Mouse (Mus musculus): ENCODE data around the gene H2al1f.
"Not testable (repeated sequence)": the region's sequence is repeated elsewhere in the genome, so short reads cannot be mapped to it uniquely, and the experiment has no call there.

H2al1f gene

DNA sequence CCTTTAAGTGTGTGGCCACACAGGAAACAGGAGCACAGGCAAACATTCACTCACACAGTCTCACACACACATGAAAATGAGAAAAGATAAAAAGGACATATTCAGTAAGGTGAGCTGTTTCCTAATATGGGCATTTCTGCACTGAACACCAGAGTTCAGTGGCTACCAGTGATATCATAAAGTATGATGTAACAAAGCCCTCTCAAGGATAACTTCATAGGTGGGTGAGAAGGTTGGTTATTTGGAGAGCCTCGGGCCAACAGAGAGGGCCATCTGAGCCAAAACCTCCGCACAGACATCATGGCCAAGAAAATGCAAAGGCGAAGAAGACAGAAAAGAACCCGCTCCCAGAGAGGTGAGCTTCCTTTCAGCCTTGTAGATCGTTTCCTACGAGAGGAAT is at the start of gene H2al1f:
Gene H2al1f (plus strand): TSS at position 301 of the 400 bp plus-strand sequence.
- not testable (repeated sequence) for DNase-seq (ENCODE audit: low read depth, low spot score)

DNA sequence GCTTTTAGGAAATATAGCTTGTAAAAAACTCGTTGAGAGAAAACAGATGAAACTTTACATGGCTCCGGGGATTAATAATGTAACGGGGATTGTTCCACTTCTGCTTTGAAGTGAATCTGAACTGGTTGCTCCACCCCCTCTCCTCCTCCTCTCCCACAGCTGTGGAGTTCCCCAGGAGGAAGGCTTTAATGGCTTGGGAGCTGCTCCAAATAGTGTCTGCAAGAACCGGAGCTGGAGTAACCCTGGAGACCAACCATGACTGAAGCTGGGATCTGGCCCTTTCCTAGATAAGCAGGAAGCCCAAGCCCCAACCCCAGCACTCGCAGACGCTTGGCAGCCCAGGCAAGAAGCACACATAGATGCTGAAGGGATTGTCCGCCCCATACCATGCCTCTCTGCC is 47.2 kb upstream of the H2al1f start:
- DNase-seq (ENCODE audit: low read depth, low spot score), result no peak

DNA sequence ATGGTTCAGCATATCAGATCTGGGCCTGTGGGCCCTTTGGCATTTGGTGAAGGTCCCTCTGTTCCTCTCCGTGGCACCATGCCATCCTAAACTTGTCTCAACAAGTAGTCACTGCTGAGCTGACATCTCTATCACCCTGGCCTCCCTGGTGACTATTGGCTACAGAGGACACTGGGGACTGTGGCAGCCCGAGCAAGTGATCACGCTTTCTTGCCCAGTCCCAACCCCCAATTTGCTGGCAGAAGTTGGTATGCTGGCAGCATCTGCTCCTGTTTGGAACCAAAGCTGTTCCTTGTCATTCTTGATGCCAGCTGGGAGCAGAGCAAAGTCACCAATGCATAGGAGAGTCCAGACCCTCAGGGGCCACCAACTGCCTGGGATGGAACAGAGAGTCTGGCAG is 45.9 kb upstream of the H2al1f start:
- DNase-seq (ENCODE audit: low read depth, low spot score), result no peak

DNA sequence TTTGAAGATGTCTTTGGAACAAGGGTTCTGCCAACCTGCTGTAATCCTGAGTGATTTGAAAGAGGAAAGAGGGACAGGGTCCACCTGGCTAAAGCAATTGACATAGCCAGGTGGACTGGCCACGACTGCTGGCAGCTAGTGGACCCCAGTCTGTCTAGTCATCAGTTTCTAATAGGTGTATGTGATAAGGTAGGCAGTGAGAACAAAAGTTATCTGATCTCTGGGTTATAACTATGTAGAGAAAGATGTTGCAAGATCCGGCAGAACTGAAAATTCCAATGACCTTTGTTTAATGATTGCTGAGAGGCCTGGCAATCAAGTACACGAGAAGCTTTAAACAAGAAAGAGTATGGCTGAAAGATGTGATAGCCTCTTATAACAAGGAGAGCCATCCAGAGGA is 41.8 kb upstream of the H2al1f start:
- no peak for DNase-seq (ENCODE audit: low read depth, low spot score)

DNA sequence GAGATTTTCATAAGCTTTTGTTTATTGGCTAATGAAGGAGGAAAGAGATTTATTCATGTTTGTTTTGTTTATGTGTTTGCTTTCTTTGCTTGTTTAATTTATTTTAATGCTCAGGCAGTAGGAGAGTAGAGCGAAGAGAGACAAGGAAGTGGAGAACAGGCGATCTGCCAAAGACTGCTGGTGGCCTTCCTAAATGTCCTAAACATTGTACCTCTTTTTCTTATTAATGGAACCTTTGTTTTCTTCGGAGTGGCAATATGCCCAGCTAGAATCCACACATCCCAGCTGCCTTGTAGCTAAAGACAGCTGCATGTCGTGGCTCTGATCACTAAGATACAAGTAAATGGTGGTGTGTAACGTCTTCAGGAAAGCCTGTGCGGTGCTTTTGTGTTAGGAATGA is 37.9 kb upstream of the H2al1f start:
- DNase-seq (ENCODE audit: low read depth, low spot score), result no peak

DNA sequence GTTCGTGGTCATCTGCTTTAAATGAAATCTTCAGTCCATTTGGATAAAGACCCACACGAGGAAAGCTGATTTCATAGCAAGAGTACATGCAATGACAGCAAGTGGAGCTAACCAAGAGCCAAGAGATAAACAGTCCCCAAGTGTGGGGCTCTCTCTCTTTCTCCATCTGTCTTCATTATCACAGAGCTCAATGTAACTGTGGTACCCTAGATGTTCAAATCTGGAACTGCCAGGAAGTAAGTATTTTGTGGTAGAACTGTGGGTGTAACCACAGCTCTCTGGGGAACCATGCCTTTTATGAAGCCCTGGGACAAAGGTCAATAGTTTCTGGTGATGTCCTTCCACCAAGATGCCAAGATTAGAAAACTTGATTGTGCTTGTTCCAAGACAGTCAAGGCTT is 34.2 kb upstream of the H2al1f start:
- no peak for DNase-seq (ENCODE audit: low read depth, low spot score)

DNA sequence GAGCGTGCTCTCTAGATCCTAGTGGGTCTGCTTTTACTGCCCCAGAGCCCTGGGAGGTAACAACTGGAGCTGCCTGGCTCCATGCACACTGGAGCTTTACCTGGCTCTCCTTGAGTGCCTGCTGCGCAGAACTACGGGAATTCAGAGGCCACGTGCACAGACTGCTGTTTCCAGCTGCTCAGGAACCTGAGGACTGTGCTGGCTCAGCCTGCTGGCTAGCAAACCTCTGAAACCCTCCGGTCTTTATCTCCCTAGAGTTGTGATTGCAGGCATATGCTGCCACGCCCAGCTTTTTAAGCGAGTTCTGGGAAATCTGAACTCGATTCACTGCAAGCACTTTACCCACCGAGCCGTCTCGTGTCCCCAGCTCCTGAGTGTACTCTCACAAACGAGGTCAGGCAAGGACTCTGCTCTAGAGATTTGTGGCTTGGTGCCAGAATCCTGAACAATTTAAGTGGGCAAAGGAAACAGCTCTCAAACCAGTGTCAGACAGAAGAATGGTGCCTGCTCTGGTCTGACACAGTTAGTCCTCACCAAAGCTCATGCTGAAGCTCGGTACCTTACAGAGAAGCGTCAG is 26.6 kb upstream of the H2al1f start:
- peak; percentile 2 for DNase-seq (ENCODE audit: low read depth, low spot score)

DNA sequence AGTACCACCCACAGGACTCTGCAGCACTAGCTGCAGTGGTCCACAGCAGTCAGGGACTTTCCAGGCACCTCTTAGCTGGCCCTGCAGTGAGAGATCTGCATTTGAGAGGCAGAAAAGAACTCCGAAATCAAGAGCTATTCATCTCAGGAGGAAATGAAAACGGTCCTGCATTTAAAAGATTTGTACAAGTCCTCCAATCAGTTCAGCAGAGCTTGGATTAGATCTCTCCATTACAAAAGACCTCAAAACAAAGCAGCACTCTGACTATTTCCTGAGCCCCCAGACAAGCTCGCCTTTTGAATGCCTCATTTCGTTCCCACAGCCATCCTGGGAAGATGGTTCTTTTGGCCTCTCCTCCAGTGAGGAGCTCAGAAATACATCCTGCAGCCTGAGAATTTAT is 25.7 kb upstream of the H2al1f start:
- DNase-seq (ENCODE audit: low read depth, low spot score), result peak; percentile 70

DNA sequence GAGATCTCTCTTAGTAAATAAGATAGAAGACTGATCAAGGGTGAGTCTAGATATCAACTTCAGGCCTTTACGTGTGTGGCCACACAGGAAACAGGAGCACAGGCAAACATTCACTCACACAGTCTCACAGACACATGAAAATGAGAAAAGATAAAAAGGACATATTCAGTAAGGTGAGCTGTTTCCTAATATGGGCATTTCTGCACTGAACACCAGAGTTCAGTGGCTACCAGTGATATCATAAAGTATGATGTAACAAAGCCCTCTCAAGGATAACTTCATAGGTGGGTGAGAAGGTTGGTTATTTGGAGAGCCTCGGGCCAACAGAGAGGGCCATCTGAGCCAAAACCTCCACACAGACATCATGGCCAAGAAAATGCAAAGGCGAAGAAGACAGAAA is 16.0 kb upstream of the H2al1f start, which contains the start of gene H2al1a:
Gene H2al1a (plus strand): TSS at position 301 of the 400 bp plus-strand sequence.
- not testable (repeated sequence) for DNase-seq (ENCODE audit: low read depth, low spot score)

DNA sequence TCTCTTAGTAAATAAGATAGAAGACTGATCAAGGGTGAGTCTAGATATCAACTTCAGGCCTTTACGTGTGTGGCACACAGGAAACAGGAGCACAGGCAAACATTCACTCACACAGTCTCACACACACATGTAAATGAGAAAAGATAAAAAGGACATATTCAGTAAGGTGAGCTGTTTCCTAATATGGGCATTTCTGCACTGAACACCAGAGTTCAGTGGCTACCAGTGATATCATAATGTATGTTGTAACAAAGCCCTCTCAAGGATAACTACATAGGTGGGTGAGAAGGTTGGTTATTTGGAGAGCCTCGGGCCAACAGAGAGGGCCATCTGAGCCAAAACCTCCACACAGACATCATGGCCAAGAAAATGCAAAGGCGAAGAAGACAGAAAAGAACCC is 12.8 kb upstream of the H2al1f start, which contains the start of gene H2al1b:
Gene H2al1b (plus strand): TSS at position 301 of the 400 bp plus-strand sequence.
- not testable (repeated sequence) for DNase-seq (ENCODE audit: low read depth, low spot score)

DNA sequence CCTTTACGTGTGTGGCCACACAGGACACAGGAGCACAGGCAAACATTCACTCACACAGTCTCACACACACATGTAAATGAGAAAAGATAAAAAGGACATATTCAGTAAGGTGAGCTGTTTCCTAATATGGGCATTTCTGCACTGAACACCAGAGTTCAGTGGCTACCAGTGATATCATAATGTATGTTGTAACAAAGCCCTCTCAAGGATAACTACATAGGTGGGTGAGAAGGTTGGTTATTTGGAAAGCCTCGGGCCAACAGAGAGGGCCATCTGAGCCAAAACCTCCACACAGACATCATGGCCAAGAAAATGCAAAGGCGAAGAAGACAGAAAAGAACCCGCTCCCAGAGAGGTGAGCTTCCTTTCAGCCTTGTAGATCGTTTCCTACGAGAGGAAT is 9.6 kb upstream of the H2al1f start, which contains the start of gene H2al1c:
Gene H2al1c (plus strand): TSS at position 301 of the 400 bp plus-strand sequence.
- DNase-seq (ENCODE audit: low read depth, low spot score), result not testable (repeated sequence)

DNA sequence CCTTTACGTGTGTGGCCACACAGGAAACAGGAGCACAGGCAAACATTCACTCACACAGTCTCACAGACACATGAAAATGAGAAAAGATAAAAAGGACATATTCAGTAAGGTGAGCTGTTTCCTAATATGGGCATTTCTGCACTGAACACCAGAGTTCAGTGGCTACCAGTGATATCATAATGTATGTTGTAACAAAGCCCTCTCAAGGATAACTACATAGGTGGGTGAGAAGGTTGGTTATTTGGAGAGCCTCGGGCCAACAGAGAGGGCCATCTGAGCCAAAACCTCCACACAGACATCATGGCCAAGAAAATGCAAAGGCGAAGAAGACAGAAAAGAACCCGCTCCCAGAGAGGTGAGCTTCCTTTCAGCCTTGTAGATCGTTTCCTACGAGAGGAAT is 6.4 kb upstream of the H2al1f start, which contains the start of gene H2al1d:
Gene H2al1d (plus strand): TSS at position 301 of the 400 bp plus-strand sequence.
- not testable (repeated sequence) for DNase-seq (ENCODE audit: low read depth, low spot score)

DNA sequence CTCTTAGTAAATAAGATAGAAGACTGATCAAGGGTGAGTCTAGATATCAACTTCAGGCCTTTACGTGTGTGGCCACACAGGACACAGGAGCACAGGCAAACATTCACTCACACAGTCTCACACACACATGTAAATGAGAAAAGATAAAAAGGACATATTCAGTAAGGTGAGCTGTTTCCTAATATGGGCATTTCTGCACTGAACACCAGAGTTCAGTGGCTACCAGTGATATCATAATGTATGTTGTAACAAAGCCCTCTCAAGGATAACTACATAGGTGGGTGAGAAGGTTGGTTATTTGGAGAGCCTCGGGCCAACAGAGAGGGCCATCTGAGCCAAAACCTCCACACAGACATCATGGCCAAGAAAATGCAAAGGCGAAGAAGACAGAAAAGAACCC is 3.3 kb upstream of the H2al1f start, which contains the start of gene H2al1e:
Gene H2al1e (plus strand): TSS at position 301 of the 400 bp plus-strand sequence.
- not testable (repeated sequence) for DNase-seq (ENCODE audit: low read depth, low spot score)

DNA sequence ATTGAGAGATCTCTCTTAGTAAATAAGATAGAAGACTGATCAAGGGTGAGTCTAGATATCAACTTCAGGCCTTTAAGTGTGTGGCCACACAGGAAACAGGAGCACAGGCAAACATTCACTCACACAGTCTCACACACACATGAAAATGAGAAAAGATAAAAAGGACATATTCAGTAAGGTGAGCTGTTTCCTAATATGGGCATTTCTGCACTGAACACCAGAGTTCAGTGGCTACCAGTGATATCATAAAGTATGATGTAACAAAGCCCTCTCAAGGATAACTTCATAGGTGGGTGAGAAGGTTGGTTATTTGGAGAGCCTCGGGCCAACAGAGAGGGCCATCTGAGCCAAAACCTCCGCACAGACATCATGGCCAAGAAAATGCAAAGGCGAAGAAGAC is 3.0 kb downstream of the H2al1f start, which contains the start of gene H2al1g:
Gene H2al1g (plus strand): TSS at position 301 of the 400 bp plus-strand sequence.
- not testable (repeated sequence) for DNase-seq (ENCODE audit: low read depth, low spot score)

DNA sequence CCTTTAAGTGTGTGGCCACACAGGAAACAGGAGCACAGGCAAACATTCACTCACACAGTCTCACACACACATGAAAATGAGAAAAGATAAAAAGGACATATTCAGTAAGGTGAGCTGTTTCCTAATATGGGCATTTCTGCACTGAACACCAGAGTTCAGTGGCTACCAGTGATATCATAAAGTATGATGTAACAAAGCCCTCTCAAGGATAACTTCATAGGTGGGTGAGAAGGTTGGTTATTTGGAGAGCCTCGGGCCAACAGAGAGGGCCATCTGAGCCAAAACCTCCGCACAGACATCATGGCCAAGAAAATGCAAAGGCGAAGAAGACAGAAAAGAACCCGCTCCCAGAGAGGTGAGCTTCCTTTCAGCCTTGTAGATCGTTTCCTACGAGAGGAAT is 6.2 kb downstream of the H2al1f start, which contains the start of gene H2al1h:
Gene H2al1h (plus strand): TSS at position 301 of the 400 bp plus-strand sequence.
- DNase-seq (ENCODE audit: low read depth, low spot score), result not testable (repeated sequence)

DNA sequence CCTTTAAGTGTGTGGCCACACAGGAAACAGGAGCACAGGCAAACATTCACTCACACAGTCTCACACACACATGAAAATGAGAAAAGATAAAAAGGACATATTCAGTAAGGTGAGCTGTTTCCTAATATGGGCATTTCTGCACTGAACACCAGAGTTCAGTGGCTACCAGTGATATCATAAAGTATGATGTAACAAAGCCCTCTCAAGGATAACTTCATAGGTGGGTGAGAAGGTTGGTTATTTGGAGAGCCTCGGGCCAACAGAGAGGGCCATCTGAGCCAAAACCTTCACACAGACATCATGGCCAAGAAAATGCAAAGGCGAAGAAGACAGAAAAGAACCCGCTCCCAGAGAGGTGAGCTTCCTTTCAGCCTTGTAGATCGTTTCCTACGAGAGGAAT is 9.4 kb downstream of the H2al1f start, which contains the start of gene H2al1i:
Gene H2al1i (plus strand): TSS at position 301 of the 400 bp plus-strand sequence.
- not testable (repeated sequence) for DNase-seq (ENCODE audit: low read depth, low spot score)

DNA sequence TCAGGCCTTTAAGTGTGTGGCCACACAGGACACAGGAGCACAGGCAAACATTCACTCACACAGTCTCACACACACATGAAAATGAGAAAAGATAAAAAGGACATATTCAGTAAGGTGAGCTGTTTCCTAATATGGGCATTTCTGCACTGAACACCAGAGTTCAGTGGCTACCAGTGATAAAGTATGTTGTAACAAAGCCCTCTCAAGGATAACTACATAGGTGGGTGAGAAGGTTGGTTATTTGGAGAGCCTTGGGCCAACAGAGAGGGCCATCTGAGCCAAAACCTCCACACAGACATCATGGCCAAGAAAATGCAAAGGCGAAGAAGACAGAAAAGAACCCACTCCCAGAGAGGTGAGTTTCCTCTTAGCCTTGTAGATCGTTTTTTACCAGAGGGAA is 12.6 kb downstream of the H2al1f start, which contains the start of gene H2al1j:
Gene H2al1j (plus strand): TSS at position 301 of the 400 bp plus-strand sequence.
- not testable (repeated sequence) for DNase-seq (ENCODE audit: low read depth, low spot score)

DNA sequence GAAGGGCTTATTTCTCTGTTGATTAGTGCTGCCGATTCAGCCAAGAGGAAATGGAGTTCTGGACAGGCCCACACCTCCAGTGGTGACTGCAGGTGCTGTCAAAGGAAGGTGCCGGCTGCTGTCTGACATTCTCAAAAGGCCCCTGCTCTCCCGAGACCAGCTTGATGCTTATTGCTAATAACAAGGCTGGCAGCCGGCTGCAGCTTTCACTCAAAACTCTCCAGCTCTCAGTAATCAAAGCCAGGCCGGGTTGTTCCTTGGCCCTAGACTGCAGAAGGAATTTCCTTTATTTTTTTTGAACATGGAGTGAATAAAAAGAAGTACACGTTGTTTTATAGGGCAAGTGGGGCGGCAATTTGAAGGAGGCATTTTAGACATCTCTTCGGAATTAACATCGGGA is 30.8 kb downstream of the H2al1f start:
- no peak for DNase-seq (ENCODE audit: low read depth, low spot score)

DNA sequence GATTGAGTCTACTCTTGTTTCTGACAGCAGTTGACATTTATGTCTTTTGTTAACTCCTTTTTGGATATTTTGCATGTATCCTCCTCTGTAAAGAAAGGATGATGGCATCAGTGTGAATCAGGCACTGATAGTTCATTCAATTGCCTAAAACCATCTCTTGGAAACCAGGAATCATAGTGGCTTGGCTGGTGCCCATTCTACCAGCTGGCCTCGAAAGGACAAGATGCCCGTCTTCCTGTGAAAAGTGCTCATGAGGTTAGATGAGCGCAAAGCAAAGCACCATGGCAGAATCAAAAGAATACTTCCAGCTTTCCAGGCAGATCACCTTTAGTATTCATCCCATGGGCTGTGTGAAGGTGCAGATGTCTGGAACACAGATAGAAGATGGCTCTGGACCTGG is 31.8 kb downstream of the H2al1f start:
- no peak for DNase-seq (ENCODE audit: low read depth, low spot score)

DNA sequence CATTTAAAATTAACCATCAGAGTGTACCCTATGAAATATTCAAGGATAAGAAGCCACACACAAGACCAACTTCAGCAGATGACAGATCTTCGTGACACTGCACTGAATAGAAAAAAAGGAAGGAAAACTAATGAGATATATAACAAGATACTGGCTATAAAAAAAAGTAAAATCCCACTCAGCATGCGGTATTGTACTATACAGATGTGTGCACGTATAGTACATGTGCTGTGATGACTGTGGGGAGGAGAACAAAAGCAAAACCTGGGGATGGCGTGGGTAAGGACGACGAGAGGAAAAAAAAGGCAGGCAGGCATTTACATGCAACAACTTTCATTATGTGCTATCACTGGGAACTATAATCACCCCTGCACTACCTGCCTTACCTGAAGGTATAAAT is 45.9 kb downstream of the H2al1f start:
- no peak for DNase-seq (ENCODE audit: low read depth, low spot score)

DNA sequence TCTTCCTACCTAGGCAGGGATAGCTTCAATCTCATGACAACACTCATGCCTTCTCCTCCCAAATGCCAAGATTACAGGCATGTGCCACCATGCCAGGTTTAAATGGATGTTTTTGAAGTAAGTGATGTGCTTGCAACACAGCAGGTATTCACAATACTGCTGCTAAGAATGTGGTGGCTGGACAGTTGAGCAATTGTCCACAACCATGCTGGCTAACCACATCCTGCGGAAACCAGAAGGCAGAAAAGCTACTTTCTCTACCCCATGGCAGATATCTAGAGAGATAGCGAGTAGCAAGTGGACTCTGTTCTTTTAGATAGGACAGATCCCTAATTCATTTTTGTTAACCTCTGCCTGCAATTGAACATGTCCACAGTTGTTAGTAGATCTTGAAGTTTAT is 46.3 kb downstream of the H2al1f start:
- DNase-seq (ENCODE audit: low read depth, low spot score), result no peak

DNA sequence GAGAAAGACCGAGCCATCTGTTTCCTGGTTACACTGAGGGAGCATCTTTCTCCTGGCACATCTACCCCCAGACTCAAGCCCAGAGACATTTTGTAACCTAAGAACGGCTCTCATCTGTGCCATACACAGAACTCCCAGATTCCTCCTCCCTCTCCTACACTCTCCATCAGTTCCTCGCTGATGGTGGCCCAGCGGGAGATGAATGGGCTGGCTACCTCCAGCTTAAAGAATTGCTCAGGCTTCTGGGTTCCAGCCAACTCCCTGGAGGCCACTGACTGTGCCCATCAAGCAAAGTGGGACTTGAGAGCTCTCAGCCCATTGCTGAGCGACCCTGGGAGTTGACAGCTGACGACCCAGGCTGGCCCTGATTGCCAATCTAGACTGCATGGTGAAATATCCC is 48.9 kb downstream of the H2al1f start:
- no peak for DNase-seq (ENCODE audit: low read depth, low spot score)

All from ES-CJ7 (cell line).